Mouse (Mus musculus): Measurements from ENCODE around the gene Gzmm. TPM values are rescaled to one million over a fixed set of nuclear protein-coding genes. Genes with fewer than 3 reads are reported as not detected.
A peak's percentile ranks its signal among the peaks of the same experiment; 100 is the strongest.

Gene Gzmm
- polyA plus RNA-seq, 1 experiment from 2014 or later, result 1.6 TPM

DNA sequence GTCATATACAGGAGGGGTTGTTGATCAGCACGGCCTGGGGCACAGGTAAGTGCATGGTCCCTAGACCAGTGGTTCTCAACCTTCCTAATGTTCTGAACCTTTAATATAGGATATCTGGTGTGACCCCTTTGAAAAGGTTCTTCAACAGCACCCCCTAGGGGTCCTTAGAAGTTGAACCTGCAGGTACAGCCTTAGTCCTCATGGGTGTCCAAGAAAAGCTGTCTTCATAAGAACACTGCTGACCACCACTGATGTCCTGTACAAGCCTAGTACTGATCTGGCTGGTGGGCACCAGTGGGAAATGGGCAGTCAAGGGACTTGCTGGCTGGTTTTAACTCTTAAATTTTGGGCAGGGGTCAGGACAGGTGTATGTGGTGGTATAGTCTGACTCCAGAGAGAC, 23.2 kb downstream of the Gzmm start:
- Histone ChIP-seq H3K36me3 (ENCODE audit: control insufficient read depth, insufficient read depth, low read length) (peaks cover 16% of the 10 kb centered on the region; the same call in 1 of the 2 replicates), H3K9me3 (replicated peaks; ENCODE audit: control insufficient read depth, low read length, poor library complexity, severe bottlenecking) (no peaks in the 10 kb centered on the region), H3K9ac (ENCODE audit: low read depth, low read length) (no peak overlapping the region), H3K27me3 (ENCODE audit: control insufficient read depth, insufficient read depth, low read depth, low read length) (peaks cover 8% of the 10 kb centered on the region; the same call in 1 of the 2 replicates), H3K27ac (ENCODE audit: low read length) (no peak overlapping the region), H3K4me1 (ENCODE audit: control insufficient read depth, insufficient read depth, low read length) (peaks cover 13% of the 10 kb centered on the region), H3K4me2 (ENCODE audit: low read length) (no peak overlapping the region), H3K4me3 (ENCODE audit: low read depth, low read length) (no peak overlapping the region)
- 86% methylated on average over 1 of the region's 1 CpGs for WGBS
- ATAC-seq, result no peak

DNA sequence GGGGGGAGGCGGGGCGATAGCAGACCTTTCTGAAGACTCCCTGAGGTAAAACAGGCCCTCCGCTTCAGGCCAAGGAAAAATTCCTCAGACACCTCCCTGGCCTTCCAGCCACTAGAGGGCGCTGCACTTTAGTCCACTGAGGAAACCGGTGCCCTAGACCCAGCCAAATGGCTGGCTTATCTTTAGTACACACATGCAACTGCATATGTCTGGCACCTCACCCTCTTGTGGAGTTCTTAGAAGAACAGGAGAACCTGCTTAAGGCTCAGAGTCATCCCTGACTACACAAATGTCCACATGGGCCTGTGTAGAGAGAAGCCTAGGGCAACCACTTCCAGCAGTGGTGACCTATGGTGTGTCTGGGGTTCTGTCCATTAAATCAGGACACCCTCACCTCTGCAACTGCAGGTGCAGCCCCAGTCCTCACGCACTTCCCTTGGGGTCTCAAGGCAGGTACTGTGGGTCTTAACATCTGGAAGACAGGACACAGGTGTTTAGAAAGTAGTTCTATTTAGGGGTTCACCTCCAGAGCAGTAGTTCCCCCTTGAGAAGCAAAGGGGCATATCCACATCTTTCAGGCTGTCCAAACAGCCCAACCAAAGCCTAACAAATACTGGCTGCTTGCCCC, 23.8 kb downstream of the Gzmm start:
- peaks cover 11% of the 10 kb centered on the region for H3K4me1 ChIP-seq (ENCODE audit: control insufficient read depth, insufficient read depth, low read length)
- no peaks in the 10 kb centered on the region for H3K9me3 ChIP-seq (replicated peaks; ENCODE audit: control insufficient read depth, low read length, poor library complexity, severe bottlenecking)
- no peak overlapping the region for H3K4me3 ChIP-seq (ENCODE audit: low read depth, low read length)
- 20% methylated on average over 4 of the region's 6 CpGs for WGBS
- H3K4me2 ChIP-seq (ENCODE audit: low read length), result no peak overlapping the region
- H3K27me3 ChIP-seq (ENCODE audit: control insufficient read depth, insufficient read depth, low read depth, low read length), result peaks cover 12% of the 10 kb centered on the region
- H3K27ac ChIP-seq (ENCODE audit: low read length), result no peak overlapping the region
- ATAC-seq, result no peak
- H3K36me3 ChIP-seq (ENCODE audit: control insufficient read depth, insufficient read depth, low read length), result peaks cover 16% of the 10 kb centered on the region; the same call in 1 of the 2 replicates
- no peak overlapping the region for H3K9ac ChIP-seq (ENCODE audit: low read depth, low read length)

DNA sequence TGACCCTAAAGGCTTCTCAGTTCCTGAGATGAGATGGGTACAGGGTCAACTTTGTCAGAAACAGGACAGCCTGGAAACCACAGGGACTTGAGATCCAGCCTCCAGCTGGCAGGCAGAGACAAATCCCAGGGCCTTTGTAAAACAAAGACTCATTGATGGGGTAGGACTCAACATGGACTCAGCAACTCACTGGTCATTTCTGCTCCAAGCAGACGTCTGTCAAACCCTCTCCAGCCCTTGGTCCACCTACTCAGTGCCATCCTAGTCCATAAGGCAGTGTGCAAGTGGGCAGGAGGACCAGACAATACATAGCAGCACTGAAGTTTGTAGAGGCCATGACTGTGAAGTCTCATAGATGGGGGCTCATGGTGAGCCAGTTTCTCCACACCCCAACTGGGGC, 24.3 kb downstream of the Gzmm start:
- Histone ChIP-seq H3K4me3 (ENCODE audit: low read depth, low read length) (no peak overlapping the region), H3K4me2 (ENCODE audit: low read length) (no peak overlapping the region), H3K36me3 (ENCODE audit: control insufficient read depth, insufficient read depth, low read length) (peaks cover 16% of the 10 kb centered on the region; the same call in 1 of the 2 replicates), H3K9ac (ENCODE audit: low read depth, low read length) (no peak overlapping the region), H3K27ac (ENCODE audit: low read length) (no peak overlapping the region), H3K9me3 (replicated peaks; ENCODE audit: control insufficient read depth, low read length, poor library complexity, severe bottlenecking) (no peaks in the 10 kb centered on the region), H3K4me1 (ENCODE audit: control insufficient read depth, insufficient read depth, low read length) (peaks cover 13% of the 10 kb centered on the region), H3K27me3 (ENCODE audit: control insufficient read depth, insufficient read depth, low read depth, low read length) (peaks cover 17% of the 10 kb centered on the region)
- ATAC-seq, result no peak
- WGBS, result 29% methylated on average over 1 of the region's 1 CpGs

DNA sequence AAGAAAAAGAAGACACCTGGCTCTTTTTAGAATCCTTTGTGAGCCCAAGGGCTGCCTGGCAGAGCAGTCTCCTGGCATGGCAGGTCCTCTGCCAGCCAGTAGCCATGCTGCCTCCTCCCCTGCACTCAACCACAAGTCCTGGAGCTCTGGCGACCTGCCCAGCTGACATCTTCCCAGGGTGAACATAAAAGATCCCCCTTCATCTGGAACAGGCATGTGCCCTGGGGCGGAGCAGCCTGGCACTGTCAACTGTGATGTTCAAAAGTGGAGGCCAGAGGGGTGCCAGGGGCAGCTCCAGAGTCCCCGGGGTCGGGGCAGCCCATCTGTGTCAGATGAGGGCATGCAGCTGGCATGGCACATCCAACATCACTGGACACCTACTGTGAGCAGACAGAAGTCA, 26.2 kb downstream of the Gzmm start:
- Histone ChIP-seq H3K4me1 (ENCODE audit: control insufficient read depth, insufficient read depth, low read length) (peaks cover 16% of the 10 kb centered on the region), H3K36me3 (ENCODE audit: control insufficient read depth, insufficient read depth, low read length) (peaks cover 7% of the 10 kb centered on the region; the same call in 1 of the 2 replicates), H3K27ac (ENCODE audit: low read length) (no peak overlapping the region), H3K9ac (ENCODE audit: low read depth, low read length) (no peak overlapping the region), H3K4me2 (ENCODE audit: low read length) (no peak overlapping the region), H3K4me3 (ENCODE audit: low read depth, low read length) (no peak overlapping the region), H3K27me3 (ENCODE audit: control insufficient read depth, insufficient read depth, low read depth, low read length) (peaks cover 27% of the 10 kb centered on the region), H3K9me3 (replicated peaks; ENCODE audit: control insufficient read depth, low read length, poor library complexity, severe bottlenecking) (no peaks in the 10 kb centered on the region)
- no peak for ATAC-seq
- WGBS, result 72% methylated on average over 4 of the region's 4 CpGs

DNA sequence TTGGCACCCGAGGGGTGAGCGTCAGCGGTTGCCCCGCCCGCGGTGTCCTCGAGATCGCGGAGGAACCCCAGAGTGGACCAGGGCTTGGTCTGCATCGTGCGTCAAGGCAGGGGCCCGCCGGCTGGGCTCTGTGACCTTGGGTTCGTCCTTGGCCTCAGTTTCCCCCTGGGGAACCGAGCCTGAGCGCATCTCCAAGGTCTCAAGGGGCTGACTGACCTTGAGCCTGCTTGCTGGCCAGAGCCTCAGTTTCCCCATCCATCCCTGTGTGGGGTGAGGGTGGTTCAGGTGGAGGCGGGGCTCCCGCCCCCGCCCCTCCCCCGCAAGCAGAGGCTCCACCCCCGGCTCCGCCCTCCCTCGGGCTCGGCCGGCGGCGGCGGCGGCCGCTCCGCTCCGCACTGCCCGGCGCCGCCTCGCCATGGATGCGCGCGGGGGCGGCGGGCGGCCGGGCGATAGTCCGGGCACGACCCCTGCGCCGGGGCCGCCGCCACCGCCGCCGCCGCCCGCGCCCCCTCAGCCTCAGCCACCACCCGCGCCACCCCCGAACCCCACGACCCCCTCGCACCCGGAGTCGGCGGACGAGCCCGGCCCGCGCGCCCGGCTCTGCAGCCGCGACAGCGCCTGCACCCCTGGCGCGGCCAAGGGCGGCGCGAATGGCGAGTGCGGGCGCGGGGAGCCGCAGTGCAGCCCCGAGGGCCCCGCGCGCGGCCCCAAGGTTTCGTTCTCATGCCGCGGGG, 27.6 kb downstream of the Gzmm start, which contains the start of gene Hcn2:
Gene Hcn2, plus strand, starts transcription at position 381 of the 734 bp plus-strand sequence.
- Histone ChIP-seq H3K9me3 (replicated peaks; ENCODE audit: control insufficient read depth, low read length, poor library complexity, severe bottlenecking) (no peaks in the 10 kb centered on the region), H3K4me1 (ENCODE audit: control insufficient read depth, insufficient read depth, low read length) (peaks cover 16% of the 10 kb centered on the region), H3K9ac (ENCODE audit: low read depth, low read length) (peak within 1 kb of the TSS; percentile 87), H3K27ac (ENCODE audit: low read length) (peak within 1 kb of the TSS; percentile 64; the same call in 1 of the 2 replicates), H3K36me3 (ENCODE audit: control insufficient read depth, insufficient read depth, low read length) (no peaks in the 10 kb centered on the region; the same call in 1 of the 2 replicates), H3K4me2 (ENCODE audit: low read length) (peak within 1 kb of the TSS; percentile 90), H3K4me3 (ENCODE audit: low read depth, low read length) (peak within 1 kb of the TSS; percentile 86), H3K27me3 (ENCODE audit: control insufficient read depth, insufficient read depth, low read depth, low read length) (peaks cover 27% of the 10 kb centered on the region)
- under 1% methylated on average over 48 of the region's 91 CpGs for WGBS
- ATAC-seq, result peak; percentile 54

DNA sequence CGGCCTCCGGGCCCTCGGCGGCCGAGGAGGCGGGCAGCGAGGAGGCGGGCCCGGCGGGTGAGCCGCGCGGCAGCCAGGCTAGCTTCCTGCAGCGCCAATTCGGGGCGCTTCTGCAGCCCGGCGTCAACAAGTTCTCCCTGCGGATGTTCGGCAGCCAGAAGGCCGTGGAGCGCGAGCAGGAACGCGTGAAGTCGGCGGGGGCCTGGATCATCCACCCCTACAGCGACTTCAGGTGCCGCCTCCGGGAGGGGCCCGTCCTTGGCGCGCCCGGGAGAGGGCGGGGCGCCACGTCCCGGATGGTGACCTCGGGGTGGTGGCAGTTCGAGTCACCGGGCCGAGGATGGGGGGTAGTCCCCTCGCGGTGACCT, 28.2 kb downstream of the Gzmm start:
- Histone ChIP-seq H3K36me3 (ENCODE audit: control insufficient read depth, insufficient read depth, low read length) (no peaks in the 10 kb centered on the region), H3K4me2 (ENCODE audit: low read length) (peak overlapping the region; percentile 90), H3K27ac (ENCODE audit: low read length) (peak overlapping the region; percentile 64; the same call in 1 of the 2 replicates), H3K9me3 (replicated peaks; ENCODE audit: control insufficient read depth, low read length, poor library complexity, severe bottlenecking) (no peaks in the 10 kb centered on the region), H3K4me3 (ENCODE audit: low read depth, low read length) (peak overlapping the region; percentile 86), H3K9ac (ENCODE audit: low read depth, low read length) (peak overlapping the region; percentile 87), H3K4me1 (ENCODE audit: control insufficient read depth, insufficient read depth, low read length) (peaks cover 16% of the 10 kb centered on the region), H3K27me3 (ENCODE audit: control insufficient read depth, insufficient read depth, low read depth, low read length) (peaks cover 27% of the 10 kb centered on the region)
- peak; percentile 14; the same call in 1 of the 2 replicates for ATAC-seq
- under 1% methylated on average over 44 of the region's 44 CpGs for WGBS

DNA sequence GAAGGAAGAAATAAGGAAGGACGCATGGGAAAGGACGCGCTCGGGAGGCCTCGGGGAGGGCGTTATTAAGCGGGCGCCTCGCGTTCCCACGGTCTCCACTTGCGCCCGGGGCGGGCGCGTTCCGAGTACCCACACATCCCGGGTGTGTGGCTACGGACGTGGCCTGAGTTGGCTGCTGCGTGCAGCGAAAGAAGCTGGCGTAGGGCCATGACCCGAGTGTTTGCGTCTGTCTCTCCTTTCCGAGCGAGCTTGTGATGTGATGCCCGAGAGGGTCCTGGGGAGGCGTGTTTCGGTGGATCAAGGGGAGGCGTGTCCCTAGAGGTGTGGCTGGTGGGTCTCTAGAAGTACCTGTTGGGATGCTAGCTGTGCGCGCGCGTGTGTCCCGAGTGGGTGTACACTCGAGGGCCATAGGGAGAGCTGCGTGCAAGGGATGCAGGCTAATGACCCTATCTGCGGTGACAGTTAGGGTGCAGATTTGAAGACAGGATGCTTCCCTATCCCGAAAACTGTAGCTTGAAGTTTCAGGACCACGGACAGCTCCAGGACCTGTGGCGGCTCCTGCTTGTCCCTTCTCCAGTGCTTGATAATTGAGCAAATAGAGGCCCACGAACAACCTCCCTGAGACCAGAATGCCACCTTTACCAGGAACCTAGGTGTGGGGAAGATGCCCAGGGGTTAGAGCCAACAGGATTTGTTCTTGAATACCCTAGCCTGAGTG, 29.0 kb downstream of the Gzmm start:
- peaks cover 16% of the 10 kb centered on the region for H3K4me1 ChIP-seq (ENCODE audit: control insufficient read depth, insufficient read depth, low read length)
- no peaks in the 10 kb centered on the region for H3K36me3 ChIP-seq (ENCODE audit: control insufficient read depth, insufficient read depth, low read length)
- no peak overlapping the region for H3K27ac ChIP-seq (ENCODE audit: low read length)
- peak overlapping the region; percentile 87 for H3K9ac ChIP-seq (ENCODE audit: low read depth, low read length)
- H3K27me3 ChIP-seq (ENCODE audit: control insufficient read depth, insufficient read depth, low read depth, low read length), result peaks cover 27% of the 10 kb centered on the region
- H3K4me2 ChIP-seq (ENCODE audit: low read length), result peak overlapping the region; percentile 90
- ATAC-seq, result 0 out of 2 replicates have a peak, but pooled peaks have one; percentile 18
- peak overlapping the region; percentile 86 for H3K4me3 ChIP-seq (ENCODE audit: low read depth, low read length)
- 5% methylated on average over 42 of the region's 43 CpGs for WGBS
- no peaks in the 10 kb centered on the region for H3K9me3 ChIP-seq (replicated peaks; ENCODE audit: control insufficient read depth, low read length, poor library complexity, severe bottlenecking)

DNA sequence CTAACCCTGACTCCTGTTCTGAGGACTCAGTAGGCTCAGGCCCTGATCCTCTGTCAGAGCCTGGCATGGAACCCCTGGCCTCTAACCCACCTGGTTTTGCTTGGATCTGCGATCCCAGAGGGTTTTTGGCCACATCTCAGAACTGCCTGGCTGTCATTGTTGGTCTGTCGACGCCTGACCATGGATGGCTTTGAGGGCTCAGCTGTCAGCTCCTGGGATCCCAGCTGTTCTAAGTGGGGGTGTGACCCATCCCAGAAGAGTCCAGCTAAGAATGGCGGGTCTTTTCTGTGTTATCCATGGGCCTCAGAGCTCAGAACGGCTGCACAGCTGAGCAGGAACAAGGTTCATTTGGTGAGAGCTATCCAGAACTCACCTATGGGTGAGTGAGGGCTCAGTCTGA, 32.3 kb downstream of the Gzmm start:
- 68% methylated on average over 5 of the region's 5 CpGs for WGBS

More for the DNA sequence above, 32.3 kb downstream of the Gzmm start:
- Histone ChIP-seq H3K27ac (ENCODE audit: low read length) (no peak overlapping the region), H3K9ac (ENCODE audit: low read depth, low read length) (no peak overlapping the region), H3K4me3 (ENCODE audit: low read depth, low read length) (no peak overlapping the region), H3K36me3 (ENCODE audit: control insufficient read depth, insufficient read depth, low read length) (no peaks in the 10 kb centered on the region; the same call in 1 of the 2 replicates), H3K4me2 (ENCODE audit: low read length) (no peak overlapping the region), H3K4me1 (ENCODE audit: control insufficient read depth, insufficient read depth, low read length) (peaks cover 14% of the 10 kb centered on the region), H3K9me3 (replicated peaks; ENCODE audit: control insufficient read depth, low read length, poor library complexity, severe bottlenecking) (no peaks in the 10 kb centered on the region), H3K27me3 (ENCODE audit: control insufficient read depth, insufficient read depth, low read depth, low read length) (peaks cover 19% of the 10 kb centered on the region)
- no peak for ATAC-seq
